Mouse (Mus musculus) liver, embryonic 14.5 days (tissue): ENCODE data around the gene Adam12. TPM values are rescaled to one million over a fixed set of nuclear protein-coding genes. Genes with fewer than 3 reads are reported as not detected.

Experiments used
- ATAC-seq: fragments of 200-750 bp; cut with Nextera tagmentation; 2 replicates; pipeline ENCODE4 v1.8.0; 2017; ENCODE audit warnings: moderate number of reproducible peaks, mild to moderate bottlenecking, moderate library complexity; ENCODE audit not compliant: insufficient read depth
- DNase-seq, 3 experiments: peaks; one replicate each; pipeline ENCODE4 v3.0.0-alpha.2; 2012 to 2013; ENCODE audit warnings: low read depth in 3 of 3, low spot score in 3 of 3
- H3K27ac ChIP-seq: fragments of 300-500 bp; sonication (generic); 2 replicates; pipeline ENCODE4 v1.5.1; 2014; ENCODE audit warnings: moderate library complexity, mild to moderate bottlenecking, control low read depth, inconsistent platforms
- H3K27me3 ChIP-seq: fragments of 300-500 bp; sonication (generic); 2 replicates; pipeline ENCODE4 v1.6.1; 2014; ENCODE audit warnings: mild to moderate bottlenecking, low read length, moderate library complexity; ENCODE audit not compliant: control insufficient read depth, insufficient read depth
- H3K36me3 ChIP-seq: fragments of 300-500 bp; sonication (generic); replicated peaks from 2 replicates; pipeline ENCODE4 v1.6.1; 2014; ENCODE audit warnings: low read depth; ENCODE audit not compliant: control insufficient read depth, insufficient read depth
- H3K4me1 ChIP-seq, 2 experiments: fragments of 200-500 bp in 1 of 2; fragments of 300-500 bp in 1 of 2; sonication (generic) in 1 of 2; replicated peaks; 2 replicates each; pipeline ENCODE4 v1.6.1; 2012 to 2014; ENCODE audit warnings: antibody characterized with exemption in 1 of 2, inconsistent platforms in 1 of 2, low read length in 1 of 2; ENCODE audit not compliant: control insufficient read depth in 2 of 2, insufficient read depth in 2 of 2
- H3K4me2 ChIP-seq: fragments of 300-500 bp; sonication (generic); 2 replicates; pipeline ENCODE4 v1.6.1; 2014; ENCODE audit warnings: low read depth, mild to moderate bottlenecking, control low read depth, moderate library complexity
- H3K4me3 ChIP-seq, 2 experiments: fragments of 200-500 bp in 1 of 2; fragments of 300-500 bp in 1 of 2; sonication (generic) in 1 of 2; 2 replicates each; pipeline ENCODE4 v1.5.1; 2012 to 2014; ENCODE audit warnings: low read depth in 2 of 2, low read length in 2 of 2, mild to moderate bottlenecking in 2 of 2, control low read depth in 1 of 2, inconsistent platforms in 1 of 2, moderate library complexity in 1 of 2; ENCODE audit not compliant: insufficient read depth in 1 of 2
- H3K9ac ChIP-seq: fragments of 300-500 bp; sonication (generic); replicated peaks from 2 replicates; pipeline ENCODE4 v1.6.1; 2014; ENCODE audit warnings: mild to moderate bottlenecking, control low read depth, moderate library complexity
- H3K9me3 ChIP-seq: fragments of 300-500 bp; sonication (generic); 2 replicates; pipeline ENCODE4 v1.6.1; 2016; ENCODE audit warnings: low read length, mixed read lengths; ENCODE audit not compliant: control insufficient read depth
- CTCF ChIP-seq: IDR thresholded peaks from 2 replicates; pipeline ENCODE4 v1.5.1; 2016; ENCODE audit warnings: antibody characterized with exemption, low read depth, control low read depth
- EP300 ChIP-seq: IDR thresholded peaks from 2 replicates; pipeline ENCODE4 v1.6.1; 2016; ENCODE audit warnings: antibody characterized with exemption, low read depth
- WGBS: fragments of 180-500 bp; shearing (Covaris S2); extraction: QIAGEN DNeasy Blood & Tissue Kit; methylation state at CpG from one replicate; pipeline ENCODE4 v1.1.7; 2014; ENCODE audit not compliant: insufficient replicate concordance; 5-methylcytosine and 5-hydroxymethylcytosine counted together
- polyA plus RNA-seq, 2 experiments: library from polyadenylated mRNA; depleted of rRNA in 1 of 2; stranded (reverse) in 1 of 2; unstranded in 1 of 2; fragments of >200 nt; fragmentation: Nextera tagmentation in 1 of 2; extraction: Ambion mirVana in 1 of 2; gene quantifications; 2 replicates each; pipeline versions ENCODE4 v1.2.1 to v1.2.3; 2012 to 2014

Gene Adam12
- polyA plus RNA-seq, 2 experiments = 1.9 TPM

- Histone ChIP-seq H3K9me3 (no peaks in the 10 kb centered on the region), H3K4me2 (no peak overlapping the region), H3K4me1 (no peaks in the 10 kb centered on the region; a peak in 1 of 4 replicates), H3K27ac (no peak overlapping the region), H3K4me3 (no peak overlapping the region), H3K9ac (no peak overlapping the region), H3K36me3 (no peaks in the 10 kb centered on the region), H3K27me3 (no peaks in the 10 kb centered on the region)
- ATAC-seq (no peak), DNase-seq (no peak)
- TF ChIP-seq CTCF = no peak
- no peak for TF ChIP-seq EP300
- 62% methylated on average over 9 of the region's 9 CpGs for WGBS
Observed at GRCm38 (mm10) chr7:134090256-134090655, 141.7 kb downstream of the Adam12 start.

- Histone ChIP-seq H3K36me3 (no peaks in the 10 kb centered on the region), H3K9ac (no peak overlapping the region), H3K9me3 (no peaks in the 10 kb centered on the region), H3K4me3 (no peak overlapping the region), H3K4me1 (no peaks in the 10 kb centered on the region; a peak in 1 of 4 replicates), H3K4me2 (no peak overlapping the region), H3K27me3 (no peaks in the 10 kb centered on the region), H3K27ac (no peak overlapping the region)
- no peak for TF ChIP-seq CTCF
- TF ChIP-seq EP300 = no peak
- no peak for ATAC-seq
- 63% methylated on average over 14 of the region's 14 CpGs for WGBS
- DNase-seq = no peak
Observed at GRCm38 (mm10) chr7:134088548-134089347, 143.2 kb downstream of the Adam12 start.

- Histone ChIP-seq H3K9me3 (no peaks in the 10 kb centered on the region), H3K4me1 (no peaks in the 10 kb centered on the region), H3K4me3 (no peak overlapping the region), H3K4me2 (no peak overlapping the region), H3K36me3 (no peaks in the 10 kb centered on the region), H3K9ac (no peak overlapping the region), H3K27ac (no peak overlapping the region), H3K27me3 (no peaks in the 10 kb centered on the region)
- ATAC-seq (no peak), DNase-seq (no peak)
- WGBS = 48% methylated on average over 2 of the region's 2 CpGs
- no peak for TF ChIP-seq CTCF
- no peak for TF ChIP-seq EP300
Observed at GRCm38 (mm10) chr7:134085396-134085795, 146.6 kb downstream of the Adam12 start.

GRCm38 (mm10) chr7:134084926-134085325, 147.0 kb downstream of the Adam12 start:
- Histone ChIP-seq H3K4me3 (no peak overlapping the region), H3K9ac (no peak overlapping the region), H3K27ac (no peak overlapping the region), H3K4me2 (no peak overlapping the region), H3K4me1 (no peaks in the 10 kb centered on the region), H3K36me3 (no peaks in the 10 kb centered on the region), H3K9me3 (no peaks in the 10 kb centered on the region), H3K27me3 (no peaks in the 10 kb centered on the region)
- TF ChIP-seq CTCF = no peak
- TF ChIP-seq EP300 = no peak
- DNase-seq (no peak), ATAC-seq (no peak)

- WGBS = 58% methylated on average over 8 of the region's 8 CpGs
- no peak overlapping the region for H3K9ac ChIP-seq
- ATAC-seq (no peak), DNase-seq (no peak)
- no peaks in the 10 kb centered on the region for H3K4me1 ChIP-seq
- H3K36me3 ChIP-seq = no peaks in the 10 kb centered on the region
- no peak overlapping the region for H3K4me2 ChIP-seq
- H3K4me3 ChIP-seq = no peak overlapping the region
- no peak for TF ChIP-seq EP300
- TF ChIP-seq CTCF = no peak
- H3K9me3 ChIP-seq = no peaks in the 10 kb centered on the region
- no peak overlapping the region for H3K27ac ChIP-seq
- no peaks in the 10 kb centered on the region for H3K27me3 ChIP-seq
Observed at GRCm38 (mm10) chr7:134081307-134082072, 150.5 kb downstream of the Adam12 start.
